Mouse (Mus musculus): Measurements from ENCODE around the gene Polr2h. TPM values are rescaled to one million over a fixed set of nuclear protein-coding genes. Genes with fewer than 3 reads are reported as not detected.

The Polr2h gene
- polyA plus RNA-seq, 1 experiment from 2014 or later = 87.1 TPM

- ATAC-seq (ENCODE audit: insufficient number of reproducible peaks, low FRiP score, low TSS enrichment, low read depth) = no peak
- WGBS = 85% methylated on average over 5 of the region's 5 CpGs
- Histone ChIP-seq H3K27ac (no peak overlapping the region), H3K9ac (no peak overlapping the region), H3K4me3 (no peak overlapping the region), H3K9me3 (no peaks in the 10 kb centered on the region), H3K36me3 (no peaks in the 10 kb centered on the region), H3K4me2 (no peak overlapping the region), H3K27me3 (no peaks in the 10 kb centered on the region), H3K4me1 (no peaks in the 10 kb centered on the region)
Observed at GRCm38 (mm10) chr16:20756052-20756451, 38.6 kb downstream of the Polr2h start.

DNA sequence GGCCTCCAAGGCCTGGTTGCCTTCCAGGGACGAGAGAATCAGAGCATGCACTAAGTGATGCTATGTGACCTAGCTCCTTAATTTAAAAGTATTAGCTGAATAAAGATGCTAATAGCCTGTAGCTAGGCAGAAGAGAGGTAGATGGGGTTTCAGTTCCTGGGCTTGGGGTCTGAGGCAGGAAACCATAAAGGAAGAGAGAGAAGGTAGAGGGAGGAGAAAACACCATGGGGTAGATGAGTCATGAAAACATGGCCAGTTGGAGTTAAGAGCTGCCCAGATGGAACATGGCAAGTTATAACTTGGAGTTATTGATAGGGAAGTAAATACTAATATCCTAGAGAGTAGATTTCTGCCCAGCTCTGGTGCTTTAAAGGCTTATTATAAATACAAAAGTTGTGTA, 39.9 kb downstream of the Polr2h start:
- 74% methylated on average over 1 of the region's 1 CpGs for WGBS
- no peak overlapping the region for H3K4me2 ChIP-seq
- no peaks in the 10 kb centered on the region for H3K4me1 ChIP-seq
- no peak overlapping the region for H3K4me3 ChIP-seq
- H3K27ac ChIP-seq = no peak overlapping the region
- H3K27me3 ChIP-seq = no peaks in the 10 kb centered on the region
- H3K36me3 ChIP-seq = no peaks in the 10 kb centered on the region
- H3K9me3 ChIP-seq = no peaks in the 10 kb centered on the region
- H3K9ac ChIP-seq = no peak overlapping the region
- ATAC-seq (ENCODE audit: insufficient number of reproducible peaks, low FRiP score, low TSS enrichment, low read depth) = no peak

DNA sequence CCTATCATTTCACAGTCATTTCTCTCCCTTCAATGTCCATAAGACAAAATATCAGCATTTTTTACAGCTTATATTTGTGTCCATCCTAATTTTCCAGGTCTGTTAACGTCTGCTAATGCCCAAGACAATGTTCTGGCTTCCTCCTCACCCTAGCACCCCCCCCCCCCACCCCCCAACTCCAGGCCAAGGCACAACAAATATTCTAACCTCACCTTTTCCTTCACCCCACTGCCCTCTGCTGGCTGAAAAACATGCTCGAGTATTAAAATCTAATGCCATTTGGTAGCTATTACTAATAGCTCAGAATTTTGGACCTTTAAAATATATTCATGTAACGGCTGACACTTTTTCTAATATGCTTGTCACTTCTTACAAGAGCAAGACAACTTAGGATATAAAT, 44.2 kb downstream of the Polr2h start:
- no peaks in the 10 kb centered on the region for H3K9me3 ChIP-seq
- H3K27me3 ChIP-seq = no peaks in the 10 kb centered on the region
- WGBS = 4% methylated on average over 3 of the region's 3 CpGs

DNA sequence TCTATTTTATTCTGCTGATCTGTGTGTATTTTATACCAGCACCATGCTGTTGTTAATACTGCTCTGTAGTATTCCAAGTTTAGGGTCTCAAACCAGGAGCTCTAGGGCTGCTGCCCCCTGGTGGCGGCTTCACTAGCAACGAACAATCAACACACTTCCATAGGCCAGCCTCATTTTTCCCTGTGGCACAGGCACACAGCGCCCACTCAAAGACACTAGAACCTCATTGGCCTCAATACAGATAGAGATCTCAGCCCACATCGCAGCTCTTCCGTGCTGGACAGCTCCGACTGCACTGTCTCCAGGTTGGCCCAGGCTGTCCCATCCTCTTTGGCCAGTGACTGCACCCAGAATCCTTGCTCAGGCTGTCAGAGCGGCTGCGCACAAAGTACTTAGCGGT, 47.8 kb downstream of the Polr2h start:
- H3K9me3 ChIP-seq = no peaks in the 10 kb centered on the region
- no peaks in the 10 kb centered on the region for H3K36me3 ChIP-seq
- ATAC-seq (ENCODE audit: insufficient number of reproducible peaks, low FRiP score, low TSS enrichment, low read depth) = no peak
- no peaks in the 10 kb centered on the region for H3K4me1 ChIP-seq
- H3K4me3 ChIP-seq = no peak overlapping the region
- H3K9ac ChIP-seq = no peak overlapping the region
- no peak overlapping the region for H3K4me2 ChIP-seq
- WGBS = 47% methylated on average over 9 of the region's 9 CpGs
- no peaks in the 10 kb centered on the region for H3K27me3 ChIP-seq
- no peak overlapping the region for H3K27ac ChIP-seq

More for the DNA sequence above, 44.2 kb downstream of the Polr2h start:
- Histone ChIP-seq H3K36me3 (no peaks in the 10 kb centered on the region), H3K9ac (no peak overlapping the region), H3K4me1 (no peaks in the 10 kb centered on the region), H3K4me3 (no peak overlapping the region), H3K4me2 (no peak overlapping the region), H3K27ac (no peak overlapping the region)
- ATAC-seq (ENCODE audit: insufficient number of reproducible peaks, low FRiP score, low TSS enrichment, low read depth) = no peak

Other genes starting within 250 kb of the Polr2h start
- gene Eif2b5, start 218.8 kb upstream of the Polr2h start, polyA plus RNA-seq (2015; fragmentation: Nextera tagmentation; extraction: Ambion mirVana) = 88.4 and 93.5 TPM in 2 replicates
- 20.9 and 22.0 TPM in 2 replicates for gene Dvl3, start 200.7 kb upstream of the Polr2h start, polyA plus RNA-seq (2015; fragmentation: Nextera tagmentation; extraction: Ambion mirVana)
- gene Ap2m1, start 182.2 kb upstream of the Polr2h start, polyA plus RNA-seq (2015; fragmentation: Nextera tagmentation; extraction: Ambion mirVana) = 572 and 581 TPM in 2 replicates
- 60.0 and 60.3 TPM in 2 replicates for gene Abcf3, start 169.1 kb upstream of the Polr2h start, polyA plus RNA-seq (2015; fragmentation: Nextera tagmentation; extraction: Ambion mirVana)
- gene Vwa5b2, start 128.2 kb upstream of the Polr2h start, polyA plus RNA-seq (2015; fragmentation: Nextera tagmentation; extraction: Ambion mirVana) = 0.55 and 0.60 TPM in 2 replicates
- 29.6 and 29.7 TPM in 2 replicates for gene Eef1akmt4, start 106.1 kb upstream of the Polr2h start, polyA plus RNA-seq (2015; fragmentation: Nextera tagmentation; extraction: Ambion mirVana)
- not detected in 2 replicates for gene Gm49333, start 106.1 kb upstream of the Polr2h start, polyA plus RNA-seq (2015; fragmentation: Nextera tagmentation; extraction: Ambion mirVana)
- 33.6 and 38.4 TPM in 2 replicates for gene Alg3, start 105.9 kb upstream of the Polr2h start, polyA plus RNA-seq (2015; fragmentation: Nextera tagmentation; extraction: Ambion mirVana)
- 1.1 and 1.2 TPM in 2 replicates for gene Camk2n2, start 96.4 kb upstream of the Polr2h start, polyA plus RNA-seq (2015; fragmentation: Nextera tagmentation; extraction: Ambion mirVana)
- gene Ece2, start 87.8 kb upstream of the Polr2h start, polyA plus RNA-seq (2015; fragmentation: Nextera tagmentation; extraction: Ambion mirVana) = 5.3 and 6.3 TPM in 2 replicates
- 292 and 314 TPM in 2 replicates for gene Psmd2, start 66.0 kb upstream of the Polr2h start, polyA plus RNA-seq (2015; fragmentation: Nextera tagmentation; extraction: Ambion mirVana)
- 161 and 175 TPM in 2 replicates for gene Eif4g1, start 49.4 kb upstream of the Polr2h start, polyA plus RNA-seq (2015; fragmentation: Nextera tagmentation; extraction: Ambion mirVana)
- gene Fam131a, start 24.4 kb upstream of the Polr2h start, polyA plus RNA-seq (2015; fragmentation: Nextera tagmentation; extraction: Ambion mirVana) = 12.8 and 13.2 TPM in 2 replicates
- 12.7 and 13.8 TPM in 2 replicates for gene Clcn2, start 81 bp downstream of the Polr2h start, polyA plus RNA-seq (2015; fragmentation: Nextera tagmentation; extraction: Ambion mirVana)
- 12.2 and 12.8 TPM in 2 replicates for gene Chrd, start 15.5 kb downstream of the Polr2h start, polyA plus RNA-seq (2015; fragmentation: Nextera tagmentation; extraction: Ambion mirVana)
- 0.66 and 0.83 TPM in 2 replicates for gene Thpo, start 16.8 kb downstream of the Polr2h start, polyA plus RNA-seq (2015; fragmentation: Nextera tagmentation; extraction: Ambion mirVana)

Measured in limb, embryonic 15.5 days (tissue).